Mouse (Mus musculus) layer of hippocampus, postnatal 10 days (tissue): Measurements from ENCODE around the gene Sgsm3. TPM values are rescaled to one million over a fixed set of nuclear protein-coding genes. Genes with fewer than 3 reads are reported as not detected.
"Not testable (repeated sequence)": the region's sequence is repeated elsewhere in the genome, so short reads cannot be mapped to it uniquely, and the experiment has no call there.

Source experiments
- DNase-seq, 2 experiments: peaks; one replicate each; pipeline ENCODE4 v3.0.0; 2021; ENCODE audit warnings: low spot score in 2 of 2
- long read RNA-seq: library from polyadenylated mRNA; stranded (forward); transcript quantifications from one replicate; pipeline ENCODE4 v2.0.0, GENCODE M21; 2023
- total RNA-seq, 2 experiments: library from RNA; stranded (reverse); gene quantifications; 2 replicates each; pipeline ENCODE4 v1.2.3; 2021

Sgsm3 gene
- total RNA-seq: 10 to 100 TPM; 77.7 to 91.6 TPM
- long read RNA-seq, transcript Sgsm3-208 (22 exons, 2,997 nt): major isoform, 38 of 60 reads
- long read RNA-seq, partial matches to known transcripts: 7 of 60 reads
- long read RNA-seq, other reads (novel, unspliced or antisense): 14 of 60 reads

- DNase-seq: peak; percentile 82 to 90
Observed at GRCm38 (mm10) chr15:80977620-80978334, at the start of gene Sgsm3. Sgsm3 (plus strand) TSS chr15:80977765.

GRCm38 (mm10) chr15:80928811-80929355 is 48.7 kb upstream of the Sgsm3 start:
- no peak for DNase-seq

GRCm38 (mm10) chr15:80930048-80930571 is 47.5 kb upstream of the Sgsm3 start:
- no peak for DNase-seq

GRCm38 (mm10) chr15:80930676-80931320 is 46.8 kb upstream of the Sgsm3 start:
- not testable (repeated sequence) for DNase-seq

GRCm38 (mm10) chr15:80931345-80931960 is 46.1 kb upstream of the Sgsm3 start:
- DNase-seq: no peak

GRCm38 (mm10) chr15:80934841-80935240 is 42.7 kb upstream of the Sgsm3 start:
- DNase-seq: no peak

- DNase-seq: no peak
Observed at GRCm38 (mm10) chr15:80936686-80937085, 40.9 kb upstream of the Sgsm3 start.

GRCm38 (mm10) chr15:80938615-80939014 is 39.0 kb upstream of the Sgsm3 start:
- no peak for DNase-seq

GRCm38 (mm10) chr15:80939401-80939800 is 38.2 kb upstream of the Sgsm3 start:
- DNase-seq: no peak

- DNase-seq: no peak
Observed at GRCm38 (mm10) chr15:80941468-80942040, 36.0 kb upstream of the Sgsm3 start.

- peak; percentile 20 to 45 for DNase-seq
Observed at GRCm38 (mm10) chr15:80945851-80946250, 31.7 kb upstream of the Sgsm3 start.

- peak; percentile 88 to 89 for DNase-seq
Observed at GRCm38 (mm10) chr15:80948145-80949135, 29.1 kb upstream of the Sgsm3 start, which contains the start of gene Adsl. Adsl (plus strand) TSS chr15:80948490.

GRCm38 (mm10) chr15:80949431-80949830 is 28.1 kb upstream of the Sgsm3 start:
- no peak for DNase-seq

- DNase-seq: no peak
Observed at GRCm38 (mm10) chr15:80950055-80950454, 27.5 kb upstream of the Sgsm3 start.

GRCm38 (mm10) chr15:80953971-80954370 is 23.6 kb upstream of the Sgsm3 start:
- DNase-seq: no peak

GRCm38 (mm10) chr15:80954861-80955260 is 22.7 kb upstream of the Sgsm3 start:
- DNase-seq: no peak

GRCm38 (mm10) chr15:80955836-80956438 is 21.6 kb upstream of the Sgsm3 start:
- DNase-seq: no peak

- DNase-seq: no peak
Observed at GRCm38 (mm10) chr15:80969371-80969770, 8.2 kb upstream of the Sgsm3 start.

- DNase-seq: no peak
Observed at GRCm38 (mm10) chr15:80974311-80974710, 3.3 kb upstream of the Sgsm3 start.
